ENCODE assay signal across 17 mouse cellular contexts in genomic region chr17:73633991-73634710, GRCm38 (mm10).
A peak's percentile ranks its signal among the peaks of the same experiment; 100 is the strongest.
DNase-seq lines count a peak whose midpoint lies in the region; ATAC-seq and TF ChIP-seq lines count a peak whose summit lies in the region.
"Had no signal": no experiment of that assay in that cellular context is flagged by ENCODE, and none has a peak within 500 bp of the region (broad histone marks: within the 10 kb centered on the region; RNA-seq: fewer than 3 reads in every experiment).

No protein-coding gene starts in this region.

- no peaks in the 10 kb centered on the region for H3K27me3 ChIP-seq in Patski
- H3K27me3 ChIP-seq in heart, embryonic 12.5 days (replicated peaks), result no peaks in the 10 kb centered on the region
- H3K27me3 ChIP-seq: liver, embryonic 15.5 days had no signal

- no peak overlapping the region for H3K4me3 ChIP-seq in heart, embryonic 12.5 days
- H3K4me3 ChIP-seq: gastrocnemius, adult 2 months; limb, embryonic 13.5 days; liver, embryonic 15.5 days had no signal

- peak; percentile 23 for DNase-seq in kidney, adult 11 months
- DNase-seq in kidney, postnatal 4 days, result no peak
- DNase-seq in Patski (ENCODE audit: low read depth, low spot score), result peak; percentile 49
- peak; percentile 9 for DNase-seq in embryo, embryonic 10.5 days (ENCODE audit: low spot score)
- DNase-seq in kidney, postnatal 36 days, result peak; percentile 30 to 58
- DNase-seq in urinary bladder, postnatal 36 days (ENCODE audit: low spot score in 2 of 2), result no peak
- no peak for DNase-seq in frontal cortex, postnatal 25 days (ENCODE audit: low spot score in 2 of 2)
- DNase-seq: cerebellum, adult 8-10 months; gastrocnemius, adult 2 months; heart, adult 11 months; lung, postnatal 14 days; right cerebral cortex, adult 18-20 months; thymus, postnatal 14 days had no signal

- no peak overlapping the region for H3K4me2 ChIP-seq in heart, embryonic 12.5 days
- H3K4me2 ChIP-seq: limb, embryonic 13.5 days; liver, embryonic 15.5 days had no signal

- H3K9ac ChIP-seq in heart, embryonic 12.5 days, result no peak overlapping the region
- H3K9ac ChIP-seq: limb, embryonic 13.5 days; liver, embryonic 15.5 days had no signal

- no peaks in the 10 kb centered on the region for H3K36me3 ChIP-seq in heart, embryonic 12.5 days
- H3K36me3 ChIP-seq: limb, embryonic 13.5 days; liver, embryonic 15.5 days had no signal

- in situ Hi-C loops in Patski (cut with MboI; ENCODE audit: low pct_unique_long_range_greater_than_20kb), result no loop called here

- CTCF ChIA-PET in Patski (lab: Charles Lee), result interaction anchor here (1.1 kb wide), 1 partner anchor 74 kb away, joined by 3 read pairs; no protein-coding TSS in a partner anchor

- POLR2A ChIA-PET in Patski (lab: Charles Lee), result no interaction called here

- ATAC-seq in Patski, result peak; percentile 88
- ATAC-seq in heart, embryonic 12.5 days (ENCODE audit: insufficient number of reproducible peaks, low FRiP score), result no peak
- ATAC-seq: CD4-positive, CD25-positive, alpha-beta regulatory T cell, adult 4 months had no signal

- TF ChIP-seq CTCF in Patski (IDR thresholded peaks at IDR 0.05), result no peak

- WGBS in heart, embryonic 12.5 days, result 73% methylated on average over 11 of the region's 11 CpGs

- H3K4me1 ChIP-seq in heart, embryonic 12.5 days (replicated peaks), result peaks cover 5% of the 10 kb centered on the region
- H3K4me1 ChIP-seq: liver, embryonic 15.5 days had no signal

- H3K27ac ChIP-seq in heart, embryonic 12.5 days (ENCODE audit: poor library complexity, severe bottlenecking), result no peak overlapping the region
- H3K27ac ChIP-seq: gastrocnemius, adult 2 months; limb, embryonic 13.5 days; liver, embryonic 15.5 days had no signal

- no peaks in the 10 kb centered on the region for H3K9me3 ChIP-seq in heart, embryonic 12.5 days (replicated peaks)
- H3K9me3 ChIP-seq: liver, embryonic 15.5 days had no signal

Comparison
In these comparisons a context has a peak if more than half of its experiments do, and no peak if none do; other contexts are left out.
1. DNase-seq: peak in kidney, adult 11 months (single experiment), Patski (single experiment), embryo, embryonic 10.5 days (single experiment) and kidney, postnatal 36 days (2 of 2); none in kidney, postnatal 4 days (0 of 2), urinary bladder, postnatal 36 days (0 of 2) and frontal cortex, postnatal 25 days (0 of 2).